Mouse (Mus musculus) cerebellum, adult 2 months (tissue): ENCODE measurements around the gene Hoxa2. TPM values are rescaled to one million over a fixed set of nuclear protein-coding genes. Genes with fewer than 3 reads are reported as not detected.

ENCODE experiments used
- DNase-seq, 2 experiments: peaks; one replicate each; pipeline ENCODE4 v3.0.0; 2021
- H3K27ac ChIP-seq: fragments of 200-500 bp; 2 replicates; pipeline ENCODE4 v1.5.1; 2012; ENCODE audit warnings: low read length, control low read depth, inconsistent platforms; ENCODE audit not compliant: insufficient read depth
- H3K27me3 ChIP-seq: fragments of 200-500 bp; 2 replicates; pipeline ENCODE4 v1.6.1; 2012; ENCODE audit warnings: inconsistent platforms, mild to moderate bottlenecking, low read length, moderate library complexity; ENCODE audit not compliant: control insufficient read depth, insufficient read depth
- H3K4me1 ChIP-seq: fragments of 200-500 bp; 2 replicates; pipeline ENCODE4 v1.6.1; 2011; ENCODE audit warnings: low read length; ENCODE audit not compliant: control insufficient read depth, insufficient read depth
- H3K4me3 ChIP-seq: fragments of 200-500 bp; replicated peaks from 2 replicates; pipeline ENCODE3; 2011; ENCODE audit warnings: mild to moderate bottlenecking, low read depth, low read length, control low read depth; ENCODE audit not compliant: insufficient read depth
- CTCF ChIP-seq: fragments of 200-500 bp; IDR thresholded peaks from 2 replicates; pipeline ENCODE4 v1.5.1; 2011; ENCODE audit warnings: low read depth, mild to moderate bottlenecking, control low read depth, low read length, moderate library complexity, borderline replicate concordance; ENCODE audit not compliant: insufficient read depth
- POLR2A ChIP-seq: fragments of 200-500 bp; IDR thresholded peaks from 2 replicates; pipeline ENCODE4 v1.6.1; 2011; ENCODE audit warnings: low read length, control low read depth, borderline replicate concordance; ENCODE audit not compliant: insufficient read depth
- WGBS: fragments of 180-500 bp; shearing (Covaris S2); methylation state at CpG from one replicate; pipeline ENCODE4 v1.1.7; 2018; 5-methylcytosine and 5-hydroxymethylcytosine counted together
- polyA plus RNA-seq: library from polyadenylated mRNA; depleted of rRNA; stranded (reverse); fragments of >200 nt; gene quantifications from 2 replicates; pipeline ENCODE4 v1.2.3, GENCODE M21; 2012

The Hoxa2 gene
- polyA plus RNA-seq, 1 experiment, result 2.8 TPM

- Histone ChIP-seq H3K4me1 (no peaks in the 10 kb centered on the region; the same call in 1 of the 2 replicates), H3K4me3 (no peak within 1 kb of the TSS), H3K27me3 (peaks cover 16% of the 10 kb centered on the region; the same call in 1 of the 2 replicates), H3K27ac (no peak within 1 kb of the TSS)
- TF ChIP-seq CTCF (no peak), POLR2A (no peak)
- 1% methylated on average over 55 of the region's 55 CpGs for WGBS
- DNase-seq, result no peak
Measured at GRCm38 (mm10) chr6:52158276-52159051, 6.2 kb downstream of the Hoxa2 start, which contains the start of gene Hoxa1. Hoxa1 (minus strand) TSS chr6:52158317.

GRCm38 (mm10) chr6:52157466-52158275 lies 7.0 kb downstream of the Hoxa2 start:
- Histone ChIP-seq H3K27me3 (peaks cover 11% of the 10 kb centered on the region; the same call in 1 of the 2 replicates), H3K4me3 (no peak overlapping the region), H3K4me1 (no peaks in the 10 kb centered on the region; the same call in 1 of the 2 replicates), H3K27ac (no peak overlapping the region)
- no peak for TF ChIP-seq POLR2A
- TF ChIP-seq CTCF, result no peak
- 2% methylated on average over 32 of the region's 32 CpGs for WGBS
- DNase-seq, result no peak

GRCm38 (mm10) chr6:52156551-52157200 lies 8.0 kb downstream of the Hoxa2 start:
- TF ChIP-seq CTCF (no peak), POLR2A (no peak)
- WGBS, result 3% methylated on average over 20 of the region's 20 CpGs
- H3K4me3 ChIP-seq, result no peak overlapping the region

GRCm38 (mm10) chr6:52155471-52155870 lies 9.2 kb downstream of the Hoxa2 start:
- no peak for TF ChIP-seq CTCF
- TF ChIP-seq POLR2A, result no peak
- no peak for DNase-seq
- H3K27me3 ChIP-seq, result peaks cover 13% of the 10 kb centered on the region; the same call in 1 of the 2 replicates
- 37% methylated on average over 3 of the region's 3 CpGs for WGBS
- no peak overlapping the region for H3K4me3 ChIP-seq
- no peak overlapping the region for H3K27ac ChIP-seq
- no peaks in the 10 kb centered on the region; the same call in 1 of the 2 replicates for H3K4me1 ChIP-seq

More at GRCm38 (mm10) chr6:52156551-52157200, 8.0 kb downstream of the Hoxa2 start:
- H3K27ac ChIP-seq, result no peak overlapping the region
- H3K4me1 ChIP-seq, result no peaks in the 10 kb centered on the region; the same call in 1 of the 2 replicates
- no peak for DNase-seq
- H3K27me3 ChIP-seq, result peaks cover 11% of the 10 kb centered on the region; the same call in 1 of the 2 replicates

- Histone ChIP-seq H3K4me3 (no peak overlapping the region), H3K27ac (no peak overlapping the region), H3K4me1 (no peaks in the 10 kb centered on the region; the same call in 1 of the 2 replicates), H3K27me3 (peaks cover 12% of the 10 kb centered on the region; the same call in 1 of the 2 replicates)
- TF ChIP-seq CTCF, result no peak
- no peak for TF ChIP-seq POLR2A
- DNase-seq, result no peak
- WGBS, result 13% methylated on average over 5 of the region's 5 CpGs
Measured at GRCm38 (mm10) chr6:52154044-52154443, 10.6 kb downstream of the Hoxa2 start.

GRCm38 (mm10) chr6:52153270-52153669 lies 11.4 kb downstream of the Hoxa2 start:
- TF ChIP-seq POLR2A (no peak), CTCF (no peak)
- WGBS, result 4% methylated on average over 6 of the region's 6 CpGs
- DNase-seq, result no peak
- H3K4me1 ChIP-seq, result no peaks in the 10 kb centered on the region
- no peak overlapping the region for H3K4me3 ChIP-seq
- H3K27ac ChIP-seq, result no peak overlapping the region
- peaks cover 8% of the 10 kb centered on the region; the same call in 1 of the 2 replicates for H3K27me3 ChIP-seq

DNA sequence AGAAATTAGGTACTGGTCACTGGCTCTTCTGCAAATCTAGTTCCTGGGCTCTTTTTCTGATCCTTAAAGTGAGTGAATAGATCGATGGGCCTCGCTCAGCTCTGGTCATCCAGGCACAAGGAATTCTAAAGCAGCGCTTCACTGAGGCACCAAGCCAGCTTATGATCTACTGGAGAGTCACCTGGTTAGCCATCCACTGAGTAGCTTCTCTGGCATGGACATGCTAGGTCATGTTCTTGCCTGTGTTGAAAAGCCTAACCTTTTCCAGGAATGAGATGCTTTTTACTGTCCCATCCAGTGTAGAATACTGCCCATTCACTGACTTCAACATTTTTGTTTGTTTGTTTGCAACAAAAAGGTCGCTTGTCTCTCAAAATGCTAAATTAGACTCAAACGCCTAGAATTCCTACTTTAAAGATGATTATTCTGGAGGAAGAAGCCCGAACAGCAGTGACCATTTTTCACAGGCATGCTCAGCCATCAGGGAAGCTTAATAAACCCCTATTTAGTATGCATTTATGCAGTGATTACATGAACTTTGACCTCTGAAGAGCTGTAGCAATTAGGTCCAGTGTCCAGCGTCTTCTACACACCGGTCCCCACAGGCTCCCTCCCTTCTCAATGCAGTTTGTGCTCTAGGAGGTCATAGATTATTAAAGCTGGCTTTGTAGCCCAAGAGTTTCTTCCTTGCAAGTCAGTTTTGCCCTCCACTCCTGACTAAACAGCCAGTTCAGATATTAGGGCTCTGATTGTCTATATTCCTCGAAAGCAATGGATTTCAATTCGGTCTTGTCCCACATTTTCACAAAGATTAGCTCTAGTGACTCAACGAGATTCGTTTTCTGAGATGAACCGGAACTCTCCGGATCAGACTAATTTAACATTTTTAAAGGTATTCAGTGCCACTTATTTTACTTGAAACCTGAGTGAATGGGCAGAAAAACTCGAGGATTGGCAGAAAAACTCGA lies 12.1 kb downstream of the Hoxa2 start:
- TF ChIP-seq POLR2A (no peak), CTCF (no peak)
- 9% methylated on average over 16 of the region's 16 CpGs for WGBS
- no peak overlapping the region for H3K4me3 ChIP-seq
- no peak overlapping the region for H3K27ac ChIP-seq
- peaks cover 6% of the 10 kb centered on the region; the same call in 1 of the 2 replicates for H3K27me3 ChIP-seq
- DNase-seq, result no peak
- no peaks in the 10 kb centered on the region for H3K4me1 ChIP-seq
